Mouse (Mus musculus) lung, adult 2 months (tissue): ENCODE results near the gene Trim63.

Experiments used
- CTCF ChIP-seq: fragments of 200-500 bp; IDR thresholded peaks from 2 replicates; pipeline ENCODE4 v1.5.1; 2011; ENCODE audit warnings: mild to moderate bottlenecking, low read length, control low read depth; ENCODE audit not compliant: insufficient read depth
- POLR2A ChIP-seq: fragments of 200-500 bp; IDR thresholded peaks from 2 replicates; pipeline ENCODE4 v1.6.1; 2011; ENCODE audit warnings: low read depth, mild to moderate bottlenecking, control low read depth, low read length, borderline replicate concordance; ENCODE audit errors: extremely low read depth

GRCm38 (mm10) chr4:134349829-134350228 lies 34.9 kb downstream of the Trim63 start:
- TF ChIP-seq CTCF (no peak), POLR2A (no peak)
